Mouse (Mus musculus): ENCODE results near the gene Aim2.

GRCm38 (mm10) chr1:173348527-173348926, 2.2 kb upstream of the Aim2 start:
- TF ChIP-seq CTCF (IDR thresholded peaks at IDR 0.05; ENCODE audit: low read depth): no peak
- no peak for TF ChIP-seq EP300 (IDR thresholded peaks at IDR 0.05; ENCODE audit: low read depth)

All from liver, postnatal 0 days (tissue).